Mouse (Mus musculus) ES-E14 (cell line): ENCODE measurements around the gene Zfp799. TPM values are rescaled to one million over a fixed set of nuclear protein-coding genes. Genes with fewer than 3 reads are reported as not detected.
"Not testable (repeated sequence)": the region's sequence is repeated elsewhere in the genome, so short reads cannot be mapped to it uniquely, and the experiment has no call there.

Source experiments
- DNase-seq: peaks from one replicate; pipeline ENCODE4 v3.0.0-alpha.2; 2013; ENCODE audit warnings: low read depth, low spot score
- H3K27ac ChIP-seq: 2 replicates; pipeline ENCODE4 v1.5.1; 2012; ENCODE audit warnings: low read depth, mild to moderate bottlenecking, low read length, moderate library complexity, mixed read lengths; ENCODE audit not compliant: poor library complexity, insufficient read depth, severe bottlenecking
- H3K36me3 ChIP-seq: 2 replicates; pipeline ENCODE4 v1.6.1; 2012; ENCODE audit warnings: mild to moderate bottlenecking, low read length, moderate library complexity, mixed read lengths; ENCODE audit not compliant: control insufficient read depth, poor library complexity, insufficient read depth, severe bottlenecking
- H3K4me1 ChIP-seq, 2 experiments: fragments of 150-350 bp in 1 of 2; sonication (generic) in 1 of 2; 2 replicates each; pipeline ENCODE4 v1.6.1; 2012; ENCODE audit warnings: low read length in 2 of 2, mild to moderate bottlenecking in 1 of 2, mixed read lengths in 1 of 2; ENCODE audit not compliant: control insufficient read depth in 2 of 2, insufficient read depth in 2 of 2, poor library complexity in 1 of 2
- H3K4me3 ChIP-seq, 2 experiments: fragments of 150-350 bp in 1 of 2; sonication (generic) in 1 of 2; 2 replicates each; pipeline ENCODE4 v1.5.1; 2012; ENCODE audit warnings: low read length in 2 of 2, low read depth in 1 of 2, mild to moderate bottlenecking in 1 of 2, mixed read lengths in 1 of 2; ENCODE audit not compliant: insufficient read depth in 1 of 2, poor library complexity in 1 of 2, severe bottlenecking in 1 of 2
- H3K9ac ChIP-seq: 2 replicates; pipeline ENCODE4 v1.6.1; 2012; ENCODE audit warnings: low read depth, mild to moderate bottlenecking, low read length, mixed read lengths; ENCODE audit not compliant: poor library complexity, insufficient read depth, severe bottlenecking
- H3K9me3 ChIP-seq: fragments of 150-350 bp; sonication (generic); 2 replicates; pipeline ENCODE4 v1.6.1; 2012; ENCODE audit warnings: low read depth, mild to moderate bottlenecking, low read length; ENCODE audit not compliant: control insufficient read depth, insufficient read depth
- CHD2 ChIP-seq: IDR thresholded peaks from 2 replicates; pipeline ENCODE4 v1.6.1; 2014; ENCODE audit warnings: mild to moderate bottlenecking, low read depth, low read length, inconsistent platforms
- HCFC1 ChIP-seq: IDR thresholded peaks from 2 replicates; pipeline ENCODE4 v1.6.1; 2012; ENCODE audit warnings: low read length, inconsistent platforms, borderline replicate concordance; ENCODE audit not compliant: insufficient read depth
- MAFK ChIP-seq: IDR thresholded peaks from 2 replicates; pipeline ENCODE4 v1.6.1; 2014; ENCODE audit warnings: mild to moderate bottlenecking, low read depth, low read length, inconsistent platforms; ENCODE audit not compliant: insufficient read depth
- ZC3H11A ChIP-seq: IDR thresholded peaks from 2 replicates; pipeline ENCODE4 v1.6.1; 2012; ENCODE audit warnings: low read depth, mild to moderate bottlenecking, inconsistent platforms, low read length, borderline replicate concordance
- ZNF384 ChIP-seq: IDR thresholded peaks from 2 replicates; pipeline ENCODE4 v1.6.1; 2012; ENCODE audit warnings: low read depth, low read length, inconsistent platforms
- in situ Hi-C, 2 experiments: fragments of 600-800 bp; cut with MboI; formaldehyde crosslinking; loops; one replicate each; pipeline ENCODE4 v1.15.1; 2025; ENCODE audit warnings: low sequenced_read_pairs in 2 of 2, inconsistent platforms in 1 of 2; ENCODE audit not compliant: unreplicated experiment in 2 of 2
- total RNA-seq: library from RNA; depleted of rRNA; stranded (reverse); fragments of 300-350 nt; gene quantifications from 2 replicates; pipeline ENCODE4 v1.2.3, GENCODE M21; 2012

The Zfp799 gene
- total RNA-seq, 1 experiment: 9.3 TPM

DNA sequence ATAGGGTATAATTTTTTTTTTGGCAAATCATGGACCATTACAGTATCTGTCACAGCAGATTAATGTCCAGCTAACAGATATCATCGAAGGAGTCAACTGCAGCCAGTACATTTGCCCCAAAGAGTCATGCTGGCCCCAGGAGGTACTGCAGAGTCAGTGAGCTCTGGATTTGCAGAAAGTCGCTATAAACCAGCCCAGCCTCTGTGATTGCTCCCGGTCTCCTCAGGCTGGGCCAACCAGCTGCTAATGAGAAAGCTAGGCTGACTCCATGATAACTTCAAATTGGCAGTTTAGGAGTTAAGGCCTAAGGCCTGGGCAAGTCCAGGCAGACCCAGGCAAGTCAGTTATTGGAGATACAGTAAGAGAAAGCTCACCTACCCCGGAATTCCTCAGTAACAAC lies 42.0 kb upstream of the Zfp799 start:
- H3K9me3 ChIP-seq: no peaks in the 10 kb centered on the region
- no peak for DNase-seq
- in situ Hi-C loops: no loop called here
- TF ChIP-seq ZNF384 (no peak), MAFK (no peak), ZC3H11A (no peak), HCFC1 (no peak), CHD2 (no peak)
- peak overlapping the region; percentile 35; the same call in 1 of the 2 replicates for H3K9ac ChIP-seq
- H3K27ac ChIP-seq: peak overlapping the region; percentile 27
- peaks cover 0 to 3% of the 10 kb centered on the region in 2 experiments; a peak in 1 of 4 replicates for H3K4me1 ChIP-seq
- H3K36me3 ChIP-seq: no peaks in the 10 kb centered on the region; the same call in 1 of the 2 replicates
- H3K4me3 ChIP-seq: peak overlapping the region in 1 of 2 experiments; percentile 10; a peak in 1 of 4 replicates

DNA sequence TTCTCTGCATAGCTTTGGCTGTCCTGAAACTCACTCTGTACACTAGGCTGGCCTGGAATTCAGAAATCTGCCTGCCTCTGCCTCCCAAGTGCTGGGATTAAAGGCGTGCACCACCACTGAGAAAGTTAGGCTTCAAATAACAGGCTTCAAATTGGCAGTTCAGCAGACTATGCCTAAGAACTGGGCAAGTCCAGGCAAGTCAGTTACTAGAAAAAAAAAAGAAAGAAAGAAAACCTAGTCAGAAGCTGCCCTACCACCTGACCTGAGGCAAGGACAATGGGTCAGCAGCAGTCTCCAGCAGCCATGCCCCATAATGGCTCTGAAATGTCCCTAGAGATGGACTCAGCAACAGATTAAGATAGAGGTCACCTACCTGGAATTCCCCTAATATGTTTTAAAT lies 41.4 kb upstream of the Zfp799 start:
- Histone ChIP-seq H3K36me3 (no peaks in the 10 kb centered on the region; the same call in 1 of the 2 replicates), H3K9ac (no peak overlapping the region)

DNA sequence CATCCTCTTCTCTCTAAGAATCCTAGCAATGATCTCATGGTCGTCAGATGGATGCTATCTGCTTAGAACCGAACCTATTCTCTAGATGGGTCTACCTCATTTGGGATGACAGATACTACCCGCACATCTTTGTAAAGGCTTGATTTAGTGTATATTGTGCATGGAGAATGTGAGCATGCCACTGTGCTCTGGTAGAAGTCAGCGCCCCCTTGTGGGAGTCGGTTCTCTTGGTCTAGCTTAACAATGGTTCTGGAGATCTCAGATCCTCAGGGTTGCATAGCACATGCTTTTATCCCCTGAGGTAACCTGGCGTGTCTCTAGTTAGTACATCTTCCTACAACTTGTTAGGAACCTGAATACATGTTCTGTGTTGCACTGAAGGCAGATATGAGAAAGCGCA lies 37.2 kb upstream of the Zfp799 start:
- in situ Hi-C loops, DNase-seq, H3K9me3 ChIP-seq, H3K4me1 ChIP-seq, H3K27ac ChIP-seq, H3K36me3 ChIP-seq, H3K9ac ChIP-seq, H3K4me3 ChIP-seq: not testable (repeated sequence)

More for the DNA sequence above, 41.4 kb upstream of the Zfp799 start:
- no peak for TF ChIP-seq HCFC1
- TF ChIP-seq CHD2: no peak
- TF ChIP-seq ZNF384: peak; percentile 61; the same call in 1 of the 2 replicates
- no peak for TF ChIP-seq ZC3H11A
- no peak for TF ChIP-seq MAFK
- DNase-seq: no peak
- peaks cover 0 to 3% of the 10 kb centered on the region in 2 experiments; a peak in 1 of 4 replicates for H3K4me1 ChIP-seq
- H3K4me3 ChIP-seq: no peak overlapping the region
- no peaks in the 10 kb centered on the region for H3K9me3 ChIP-seq
- in situ Hi-C loops: no loop called here
- peak overlapping the region; percentile 64; the same call in 1 of the 2 replicates for H3K27ac ChIP-seq

DNA sequence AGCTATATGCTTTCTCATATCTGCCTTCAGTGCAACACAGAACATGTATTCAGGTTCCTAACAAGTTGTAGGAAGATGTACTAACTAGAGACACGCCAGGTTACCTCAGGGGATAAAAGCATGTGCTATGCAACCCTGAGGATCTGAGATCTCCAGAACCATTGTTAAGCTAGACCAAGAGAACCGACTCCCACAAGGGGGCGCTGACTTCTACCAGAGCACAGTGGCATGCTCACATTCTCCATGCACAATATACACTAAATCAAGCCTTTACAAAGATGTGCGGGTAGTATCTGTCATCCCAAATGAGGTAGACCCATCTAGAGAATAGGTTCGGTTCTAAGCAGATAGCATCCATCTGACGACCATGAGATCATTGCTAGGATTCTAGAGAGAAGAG lies 26.7 kb upstream of the Zfp799 start:
- DNase-seq, H3K36me3 ChIP-seq, H3K9me3 ChIP-seq, in situ Hi-C loops, H3K9ac ChIP-seq, H3K4me1 ChIP-seq, H3K27ac ChIP-seq, H3K4me3 ChIP-seq: not testable (repeated sequence)

DNA sequence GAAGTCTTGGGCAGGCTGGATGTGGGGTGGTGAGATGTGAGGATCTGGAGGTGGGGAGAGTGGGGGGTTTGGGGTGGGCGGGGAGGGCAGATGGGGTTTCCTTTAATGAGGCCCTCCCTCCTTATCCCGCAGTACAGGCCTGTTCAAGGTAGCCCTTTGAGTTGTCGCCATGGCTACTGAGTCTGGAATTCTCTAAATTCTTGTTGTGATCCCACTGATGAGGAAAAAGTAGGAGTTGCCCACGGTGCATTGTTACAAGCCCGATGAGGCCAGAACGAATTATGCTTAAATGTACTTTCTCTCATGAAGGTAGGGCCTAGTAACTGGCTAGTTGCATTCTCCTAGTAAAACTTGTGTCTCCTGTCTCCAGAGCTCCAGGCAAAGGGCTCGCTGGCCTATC lies 21.5 kb upstream of the Zfp799 start:
- H3K9ac ChIP-seq: no peak overlapping the region
- in situ Hi-C loops: no loop called here
- peaks cover 0 to 2% of the 10 kb centered on the region in 2 experiments; a peak in 1 of 4 replicates for H3K4me1 ChIP-seq
- no peak for DNase-seq
- no peaks in the 10 kb centered on the region for H3K36me3 ChIP-seq
- no peak overlapping the region for H3K27ac ChIP-seq
- H3K4me3 ChIP-seq: no peak overlapping the region
- no peak for TF ChIP-seq MAFK
- no peak for TF ChIP-seq HCFC1
- TF ChIP-seq ZC3H11A: no peak
- no peak for TF ChIP-seq CHD2
- no peak for TF ChIP-seq ZNF384
- no peaks in the 10 kb centered on the region for H3K9me3 ChIP-seq
